Mouse (Mus musculus) intestine, embryonic 16.5 days (tissue): ENCODE measurements around the gene Elovl6. TPM values are rescaled to one million over a fixed set of nuclear protein-coding genes. Genes with fewer than 3 reads are reported as not detected.
A peak's percentile ranks its signal among the peaks of the same experiment; 100 is the strongest.

ENCODE experiments used
- ATAC-seq: fragments of 200-750 bp; cut with Nextera tagmentation; 2 replicates; pipeline ENCODE4 v1.8.0; 2017; ENCODE audit warnings: moderate TSS enrichment, moderate library complexity
- H3K27ac ChIP-seq: fragments of 300-500 bp; sonication (generic); 2 replicates; pipeline ENCODE4 v1.5.1; 2014; ENCODE audit warnings: mild to moderate bottlenecking, low read length
- H3K27me3 ChIP-seq: fragments of 300-500 bp; sonication (generic); replicated peaks from 2 replicates; pipeline ENCODE4 v1.6.1; 2014; ENCODE audit warnings: low read length, control low read depth, mixed read lengths; ENCODE audit not compliant: control insufficient read depth, insufficient read depth
- H3K36me3 ChIP-seq: fragments of 300-500 bp; sonication (generic); 2 replicates; pipeline ENCODE4 v1.6.1; 2014; ENCODE audit warnings: low read length, control low read depth; ENCODE audit not compliant: control insufficient read depth, insufficient read depth
- H3K4me1 ChIP-seq: fragments of 300-500 bp; sonication (generic); 2 replicates; pipeline ENCODE4 v1.6.1; 2014; ENCODE audit warnings: low read length, control low read depth, mixed read lengths; ENCODE audit not compliant: control insufficient read depth, insufficient read depth
- H3K4me2 ChIP-seq: fragments of 300-500 bp; sonication (generic); 2 replicates; pipeline ENCODE4 v1.6.1; 2014; ENCODE audit warnings: low read depth, low read length, control low read depth
- H3K4me3 ChIP-seq: fragments of 300-500 bp; sonication (generic); 2 replicates; pipeline ENCODE4 v1.5.1; 2014; ENCODE audit warnings: mild to moderate bottlenecking, low read length
- H3K9ac ChIP-seq: fragments of 300-500 bp; sonication (generic); 2 replicates; pipeline ENCODE4 v1.6.1; 2014; ENCODE audit warnings: low read depth, low read length
- H3K9me3 ChIP-seq: fragments of 300-500 bp; sonication (generic); 2 replicates; pipeline ENCODE4 v1.6.1; 2016; ENCODE audit warnings: low read length, control low read depth; ENCODE audit not compliant: control insufficient read depth
- WGBS: fragments of 180-500 bp; shearing (Covaris S2); extraction: QIAGEN DNeasy Blood & Tissue Kit; methylation state at CpG from one replicate; pipeline ENCODE4 v1.1.7; 2014; 5-methylcytosine and 5-hydroxymethylcytosine counted together
- polyA plus RNA-seq: library from polyadenylated mRNA; unstranded; fragments of >200 nt; fragmentation: Nextera tagmentation; extraction: Ambion mirVana; gene quantifications from 2 replicates; pipeline ENCODE4 v1.2.1, GENCODE M21; 2015

The Elovl6 gene
- polyA plus RNA-seq, 1 experiment from 2014 or later: 51.7 TPM

DNA sequence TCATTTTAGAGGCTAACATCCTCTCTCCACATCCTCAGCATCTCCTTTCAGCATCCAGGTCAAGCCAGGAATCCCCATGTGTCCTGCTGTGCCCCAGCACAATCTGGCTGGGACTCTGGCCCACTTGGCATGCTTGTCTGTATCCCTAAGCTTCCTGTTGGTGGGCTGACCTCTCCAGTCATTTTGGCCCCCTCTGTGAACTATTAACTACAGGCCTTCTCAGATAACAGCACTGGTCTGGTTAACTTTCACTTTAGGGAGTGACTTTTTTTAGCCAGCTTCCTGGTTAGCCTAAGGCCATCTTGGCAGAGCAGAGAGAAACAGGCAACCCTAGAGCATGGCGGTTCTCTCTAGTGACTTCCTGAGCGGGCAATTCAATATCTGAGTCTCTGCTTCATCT, 82.1 kb downstream of the Elovl6 start:
- 76% methylated on average over 2 of the region's 2 CpGs for WGBS
- no peak overlapping the region for H3K4me2 ChIP-seq
- H3K9ac ChIP-seq: no peak overlapping the region
- H3K4me3 ChIP-seq: no peak overlapping the region
- no peak overlapping the region for H3K27ac ChIP-seq
- no peaks in the 10 kb centered on the region for H3K9me3 ChIP-seq
- peak; percentile 67 for ATAC-seq
- no peaks in the 10 kb centered on the region for H3K27me3 ChIP-seq
- H3K4me1 ChIP-seq: peaks cover 17% of the 10 kb centered on the region
- H3K36me3 ChIP-seq: peaks cover 2% of the 10 kb centered on the region; the same call in 1 of the 2 replicates

DNA sequence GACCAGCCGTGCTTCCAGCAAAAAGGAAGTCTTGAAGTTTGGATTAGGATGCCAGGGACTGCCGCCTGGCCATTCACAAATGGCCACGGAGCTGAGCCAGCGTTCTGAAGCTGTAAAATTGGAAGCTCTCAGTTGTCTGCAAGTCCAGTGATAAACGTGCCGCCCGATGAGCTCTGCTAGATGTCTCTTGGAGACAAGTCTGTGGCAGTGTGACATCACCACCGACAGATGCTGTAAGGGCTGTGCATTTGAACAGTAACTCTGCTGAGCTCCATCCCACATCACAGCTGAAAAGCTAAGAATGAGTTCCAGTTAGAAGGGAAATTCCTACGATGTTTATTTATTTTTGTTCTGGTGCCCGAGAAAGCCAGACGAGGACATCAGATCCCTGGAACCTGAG, 85.3 kb downstream of the Elovl6 start:
- H3K4me2 ChIP-seq: no peak overlapping the region
- no peak overlapping the region for H3K27ac ChIP-seq
- H3K4me3 ChIP-seq: no peak overlapping the region
- H3K4me1 ChIP-seq: peaks cover 17% of the 10 kb centered on the region
- H3K36me3 ChIP-seq: no peaks in the 10 kb centered on the region
- no peak for ATAC-seq
- H3K9me3 ChIP-seq: no peaks in the 10 kb centered on the region
- H3K27me3 ChIP-seq: no peaks in the 10 kb centered on the region
- WGBS: 71% methylated on average over 11 of the region's 11 CpGs
- H3K9ac ChIP-seq: no peak overlapping the region

- H3K4me3 ChIP-seq: no peak overlapping the region
- no peak overlapping the region for H3K4me2 ChIP-seq
- no peaks in the 10 kb centered on the region for H3K27me3 ChIP-seq
- H3K9me3 ChIP-seq: no peaks in the 10 kb centered on the region
- no peak overlapping the region for H3K27ac ChIP-seq
- peaks cover 2% of the 10 kb centered on the region for H3K4me1 ChIP-seq
- H3K36me3 ChIP-seq: no peaks in the 10 kb centered on the region
- 0 out of 2 replicates have a peak, but pooled peaks have one; percentile 43 for ATAC-seq
- H3K9ac ChIP-seq: no peak overlapping the region
- WGBS: 35% methylated on average over 16 of the region's 16 CpGs
Measured at GRCm38 (mm10) chr3:129619194-129619775, 87.1 kb downstream of the Elovl6 start.

- Histone ChIP-seq H3K27me3 (no peaks in the 10 kb centered on the region), H3K4me1 (no peaks in the 10 kb centered on the region), H3K9me3 (no peaks in the 10 kb centered on the region), H3K27ac (no peak overlapping the region), H3K9ac (no peak overlapping the region), H3K4me3 (no peak overlapping the region), H3K4me2 (no peak overlapping the region), H3K36me3 (no peaks in the 10 kb centered on the region)
- 86% methylated on average over 3 of the region's 3 CpGs for WGBS
- ATAC-seq: no peak
Measured at GRCm38 (mm10) chr3:129620802-129621201, 88.6 kb downstream of the Elovl6 start.

DNA sequence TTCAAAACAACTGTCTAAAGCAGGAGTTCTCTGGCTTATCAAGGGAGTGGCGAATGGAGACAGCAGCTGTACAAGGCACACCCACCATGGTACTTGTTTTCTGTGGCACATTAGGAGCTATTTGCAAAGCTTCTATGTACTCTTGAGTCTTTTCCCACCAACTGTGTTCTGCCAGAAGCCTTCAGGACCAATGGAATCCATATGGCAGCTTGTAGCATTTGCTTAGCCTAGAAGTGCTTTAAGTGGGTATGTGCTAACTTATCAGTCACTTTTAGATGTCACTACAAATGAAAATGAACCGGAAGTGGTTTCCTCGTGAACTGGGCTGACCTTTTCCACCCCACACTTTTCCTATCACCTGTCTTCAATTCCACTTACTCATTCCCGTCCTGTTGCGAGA, 89.1 kb downstream of the Elovl6 start:
- no peak overlapping the region for H3K4me3 ChIP-seq
- no peak overlapping the region for H3K27ac ChIP-seq
- no peaks in the 10 kb centered on the region for H3K9me3 ChIP-seq
- H3K27me3 ChIP-seq: no peaks in the 10 kb centered on the region
- H3K4me1 ChIP-seq: no peaks in the 10 kb centered on the region
- no peak overlapping the region for H3K4me2 ChIP-seq
- no peak overlapping the region for H3K9ac ChIP-seq
- ATAC-seq: no peak
- no peaks in the 10 kb centered on the region for H3K36me3 ChIP-seq
- 63% methylated on average over 5 of the region's 5 CpGs for WGBS

DNA sequence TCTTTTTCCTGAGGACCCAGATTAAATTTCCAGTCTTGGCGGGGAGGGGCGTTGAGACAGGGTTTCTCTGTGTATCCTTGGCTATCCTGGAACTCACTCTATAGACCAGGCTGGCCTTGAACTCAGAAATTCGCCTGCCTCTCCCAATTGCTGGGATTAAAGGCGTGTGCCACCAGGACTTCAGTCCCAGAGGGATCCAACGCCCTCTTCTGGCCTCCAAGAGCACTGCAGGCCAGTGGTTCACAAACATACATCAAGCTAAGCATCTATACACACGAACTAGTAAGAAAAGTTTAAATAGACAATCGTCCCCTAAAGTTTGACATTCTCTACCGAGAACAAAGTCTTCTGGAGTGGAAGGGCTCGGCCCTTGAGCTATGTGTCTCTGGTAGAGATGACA, 90.0 kb downstream of the Elovl6 start:
- Histone ChIP-seq H3K9ac (no peak overlapping the region), H3K4me1 (no peaks in the 10 kb centered on the region), H3K4me3 (no peak overlapping the region), H3K27me3 (no peaks in the 10 kb centered on the region), H3K27ac (no peak overlapping the region), H3K9me3 (no peaks in the 10 kb centered on the region), H3K4me2 (no peak overlapping the region), H3K36me3 (no peaks in the 10 kb centered on the region)
- WGBS: 73% methylated on average over 9 of the region's 9 CpGs
- ATAC-seq: no peak

- Histone ChIP-seq H3K9ac (no peak overlapping the region), H3K27me3 (no peaks in the 10 kb centered on the region), H3K4me2 (no peak overlapping the region), H3K9me3 (no peaks in the 10 kb centered on the region), H3K4me1 (no peaks in the 10 kb centered on the region), H3K4me3 (no peak overlapping the region), H3K36me3 (no peaks in the 10 kb centered on the region; the same call in 1 of the 2 replicates), H3K27ac (no peak overlapping the region)
- 91% methylated on average over 5 of the region's 5 CpGs for WGBS
- no peak for ATAC-seq
Measured at GRCm38 (mm10) chr3:129622705-129623104, 90.5 kb downstream of the Elovl6 start.

DNA sequence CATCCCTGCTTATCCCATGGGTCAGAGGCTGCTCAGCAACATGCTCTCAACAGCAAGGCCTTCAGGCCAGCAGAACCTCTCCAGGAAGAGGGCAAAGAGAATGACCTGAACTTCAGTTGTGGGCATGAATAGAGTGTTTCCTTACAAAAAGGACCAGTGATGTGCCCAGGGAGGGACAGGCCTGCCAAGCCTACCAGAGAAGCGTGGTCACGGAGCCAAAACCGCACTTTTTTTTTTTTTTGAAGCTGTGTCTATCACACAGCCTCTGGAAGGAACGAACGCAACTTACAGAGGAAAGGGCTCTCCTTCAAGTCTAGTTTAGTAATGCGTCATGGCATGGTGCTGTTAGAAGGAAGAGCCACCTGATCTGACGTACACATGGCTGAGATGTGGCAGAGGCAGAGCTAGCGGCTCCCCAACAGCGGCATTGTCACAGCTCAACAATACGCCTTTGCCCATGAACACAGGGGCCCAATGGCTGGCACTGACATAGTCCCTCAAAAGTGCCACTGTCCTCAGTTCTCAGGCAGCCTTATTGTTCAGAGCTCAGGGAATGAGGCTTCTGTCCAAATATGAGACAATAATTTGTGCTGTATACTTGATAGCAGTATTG, 92.1 kb downstream of the Elovl6 start:
- ATAC-seq: no peak
- H3K27ac ChIP-seq: no peak overlapping the region
- H3K27me3 ChIP-seq: no peaks in the 10 kb centered on the region
- no peak overlapping the region for H3K9ac ChIP-seq
- H3K4me3 ChIP-seq: no peak overlapping the region
- WGBS: 95% methylated on average over 10 of the region's 10 CpGs
- no peaks in the 10 kb centered on the region for H3K4me1 ChIP-seq
- peaks cover 2% of the 10 kb centered on the region; the same call in 1 of the 2 replicates for H3K36me3 ChIP-seq
- no peaks in the 10 kb centered on the region for H3K9me3 ChIP-seq
- H3K4me2 ChIP-seq: no peak overlapping the region

DNA sequence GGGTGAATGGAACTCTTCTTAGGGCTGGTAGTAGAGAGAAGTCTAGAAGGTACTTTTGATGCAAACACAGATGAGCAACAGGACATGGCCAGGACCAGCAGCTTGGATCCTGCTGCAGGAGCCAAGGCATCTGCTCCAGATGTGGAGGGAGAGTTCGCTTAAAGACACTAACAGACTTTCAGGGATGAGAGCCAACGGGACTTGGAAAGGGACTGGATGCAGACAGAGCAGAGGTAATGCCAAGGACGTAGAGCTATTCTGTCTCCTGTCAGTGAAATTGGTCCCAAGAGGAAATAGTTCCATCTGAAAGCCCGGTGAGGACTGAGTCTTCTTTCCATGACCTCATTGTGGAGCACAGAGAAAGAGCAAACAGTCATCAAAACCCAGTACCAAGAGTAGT, 95.1 kb downstream of the Elovl6 start:
- ATAC-seq: no peak
- no peak overlapping the region for H3K4me3 ChIP-seq
- H3K27me3 ChIP-seq: no peaks in the 10 kb centered on the region
- H3K9me3 ChIP-seq: no peaks in the 10 kb centered on the region
- H3K4me2 ChIP-seq: no peak overlapping the region
- peaks cover 2% of the 10 kb centered on the region; the same call in 1 of the 2 replicates for H3K36me3 ChIP-seq
- 70% methylated on average over 4 of the region's 4 CpGs for WGBS
- H3K27ac ChIP-seq: no peak overlapping the region
- H3K9ac ChIP-seq: no peak overlapping the region
- no peaks in the 10 kb centered on the region for H3K4me1 ChIP-seq

DNA sequence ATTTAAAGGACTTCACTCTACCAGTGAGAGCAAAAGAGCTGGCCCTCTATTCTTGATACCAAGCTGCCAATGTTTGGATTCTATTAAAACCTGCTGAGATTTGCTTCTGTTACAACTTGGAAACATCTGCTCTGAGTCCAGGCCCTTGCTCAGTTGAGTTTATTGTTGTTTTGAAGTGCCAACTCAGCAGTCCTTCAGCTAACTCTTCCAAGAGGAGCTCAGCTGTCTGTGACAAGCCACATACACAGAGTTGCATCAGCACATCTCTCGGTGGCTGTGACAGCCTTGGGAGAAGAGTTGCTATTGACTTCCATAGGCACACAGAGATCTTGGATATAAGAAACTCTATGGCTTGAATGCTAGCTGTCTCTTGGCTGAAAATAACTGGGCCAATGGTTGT, 98.9 kb downstream of the Elovl6 start:
- no peaks in the 10 kb centered on the region for H3K9me3 ChIP-seq
- no peaks in the 10 kb centered on the region for H3K27me3 ChIP-seq
- WGBS: 82% methylated on average over 1 of the region's 1 CpGs
- no peak overlapping the region for H3K4me2 ChIP-seq
- H3K4me1 ChIP-seq: no peaks in the 10 kb centered on the region
- ATAC-seq: no peak
- no peak overlapping the region for H3K27ac ChIP-seq
- peaks cover 2% of the 10 kb centered on the region; the same call in 1 of the 2 replicates for H3K36me3 ChIP-seq
- no peak overlapping the region for H3K9ac ChIP-seq
- H3K4me3 ChIP-seq: no peak overlapping the region
